Mouse (Mus musculus): ENCODE measurements around the gene Ppfia2. TPM values are rescaled to one million over a fixed set of nuclear protein-coding genes. Genes with fewer than 3 reads are reported as not detected.

Ppfia2 gene
- polyA plus RNA-seq, 1 experiment from 2014 or later, result 0.17 TPM

GRCm38 (mm10) chr10:106939441-106939840 is 469.3 kb downstream of the Ppfia2 start:
- Histone ChIP-seq H3K27ac (no peak overlapping the region), H3K27me3 (ENCODE audit: insufficient read depth, low read length) (no peaks in the 10 kb centered on the region), H3K4me1 (replicated peaks; ENCODE audit: insufficient read depth, low read length) (no peaks in the 10 kb centered on the region), H3K4me2 (ENCODE audit: low read length) (no peak overlapping the region), H3K9ac (ENCODE audit: low read depth, low read length) (no peak overlapping the region), H3K4me3 (replicated peaks; ENCODE audit: low read depth, low read length) (no peak overlapping the region), H3K9me3 (replicated peaks; ENCODE audit: low read length) (no peaks in the 10 kb centered on the region), H3K36me3 (ENCODE audit: insufficient read depth, low read length) (no peaks in the 10 kb centered on the region)
- 64% methylated on average over 1 of the region's 1 CpGs for WGBS
- DNase-seq (ENCODE audit: low spot score), result no peak
- no peak for TF ChIP-seq CTCF (IDR thresholded peaks at IDR 0.05; ENCODE audit: low read depth)
- no peak for ATAC-seq (replicated peaks; ENCODE audit: low FRiP score, low read depth)

- TF ChIP-seq CTCF (IDR thresholded peaks at IDR 0.05; ENCODE audit: low read depth), result no peak
- no peaks in the 10 kb centered on the region for H3K27me3 ChIP-seq (ENCODE audit: insufficient read depth, low read length)
- ATAC-seq (replicated peaks; ENCODE audit: low FRiP score, low read depth) (no peak), DNase-seq (ENCODE audit: low spot score) (no peak)
- no peak overlapping the region for H3K4me2 ChIP-seq (ENCODE audit: low read length)
- H3K4me3 ChIP-seq (replicated peaks; ENCODE audit: low read depth, low read length), result no peak overlapping the region
- no peak overlapping the region for H3K27ac ChIP-seq
- no peaks in the 10 kb centered on the region for H3K9me3 ChIP-seq (replicated peaks; ENCODE audit: low read length)
- H3K9ac ChIP-seq (ENCODE audit: low read depth, low read length), result no peak overlapping the region
- H3K36me3 ChIP-seq (ENCODE audit: insufficient read depth, low read length), result no peaks in the 10 kb centered on the region
- no peaks in the 10 kb centered on the region for H3K4me1 ChIP-seq (replicated peaks; ENCODE audit: insufficient read depth, low read length)
- WGBS, result 60% methylated on average over 5 of the region's 5 CpGs
Observed at GRCm38 (mm10) chr10:106941380-106941779, 471.2 kb downstream of the Ppfia2 start.

GRCm38 (mm10) chr10:106959026-106959425 is 488.9 kb downstream of the Ppfia2 start:
- no peaks in the 10 kb centered on the region for H3K36me3 ChIP-seq (ENCODE audit: insufficient read depth, low read length)
- no peak for TF ChIP-seq CTCF (IDR thresholded peaks at IDR 0.05; ENCODE audit: low read depth)
- no peak overlapping the region for H3K9ac ChIP-seq (ENCODE audit: low read depth, low read length)
- no peaks in the 10 kb centered on the region for H3K9me3 ChIP-seq (replicated peaks; ENCODE audit: low read length)
- H3K4me1 ChIP-seq (replicated peaks; ENCODE audit: insufficient read depth, low read length), result no peaks in the 10 kb centered on the region
- H3K27ac ChIP-seq, result no peak overlapping the region
- H3K27me3 ChIP-seq (ENCODE audit: insufficient read depth, low read length), result no peaks in the 10 kb centered on the region
- WGBS, result 81% methylated on average over 3 of the region's 3 CpGs
- no peak for DNase-seq (ENCODE audit: low spot score)
- H3K4me2 ChIP-seq (ENCODE audit: low read length), result no peak overlapping the region
- no peak overlapping the region for H3K4me3 ChIP-seq (replicated peaks; ENCODE audit: low read depth, low read length)
- no peak for ATAC-seq (replicated peaks; ENCODE audit: low FRiP score, low read depth)

GRCm38 (mm10) chr10:106975193-106976141 is 505.3 kb downstream of the Ppfia2 start:
- no peak for DNase-seq (ENCODE audit: low spot score)
- H3K9me3 ChIP-seq (replicated peaks; ENCODE audit: low read length), result no peaks in the 10 kb centered on the region
- no peaks in the 10 kb centered on the region for H3K27me3 ChIP-seq (ENCODE audit: insufficient read depth, low read length)
- no peak overlapping the region for H3K27ac ChIP-seq
- H3K9ac ChIP-seq (ENCODE audit: low read depth, low read length), result no peak overlapping the region
- TF ChIP-seq CTCF (IDR thresholded peaks at IDR 0.05; ENCODE audit: low read depth), result no peak
- no peak overlapping the region for H3K4me3 ChIP-seq (replicated peaks; ENCODE audit: low read depth, low read length)
- no peaks in the 10 kb centered on the region for H3K36me3 ChIP-seq (ENCODE audit: insufficient read depth, low read length)
- no peak overlapping the region for H3K4me2 ChIP-seq (ENCODE audit: low read length)
- no peak for ATAC-seq (replicated peaks; ENCODE audit: low FRiP score, low read depth)
- H3K4me1 ChIP-seq (replicated peaks; ENCODE audit: insufficient read depth, low read length), result no peaks in the 10 kb centered on the region
- WGBS, result 70% methylated on average over 13 of the region's 13 CpGs
